Mouse (Mus musculus) c-Kit-positive CD71-positive TER-119-negative erythroid progenitor cells, embryonic 14.5 days (primary cell): ENCODE results near the gene Gp1bb.

ENCODE experiments used
- DNase-seq: peaks from one replicate; pipeline ENCODE4 v3.0.0-alpha.2; 2013; ENCODE audit warnings: low read depth

The Gp1bb gene

DNA sequence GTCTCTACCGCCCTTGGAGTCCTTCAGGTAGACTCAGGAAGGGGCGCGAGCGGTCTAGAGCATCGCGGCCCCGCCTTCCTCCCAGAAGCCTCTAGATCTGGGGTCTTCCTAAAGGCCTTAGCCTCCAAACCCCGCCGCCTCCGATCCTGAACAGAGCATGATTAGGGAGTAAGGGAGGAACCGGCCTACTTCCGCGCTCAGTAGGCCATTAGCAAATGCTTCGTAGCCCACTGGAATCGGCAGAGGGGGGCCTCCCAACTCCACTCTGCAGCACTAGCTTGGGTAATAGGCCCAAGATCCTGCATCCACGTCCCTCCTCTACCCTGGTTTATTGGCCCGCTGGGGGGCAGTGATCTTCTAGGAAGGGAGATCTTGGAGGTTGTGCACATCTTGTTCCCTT is at the start of gene Gp1bb:
Gene Gp1bb (minus strand): TSS at position 385 of the 400 bp plus-strand sequence.
- DNase-seq = no peak

DNA sequence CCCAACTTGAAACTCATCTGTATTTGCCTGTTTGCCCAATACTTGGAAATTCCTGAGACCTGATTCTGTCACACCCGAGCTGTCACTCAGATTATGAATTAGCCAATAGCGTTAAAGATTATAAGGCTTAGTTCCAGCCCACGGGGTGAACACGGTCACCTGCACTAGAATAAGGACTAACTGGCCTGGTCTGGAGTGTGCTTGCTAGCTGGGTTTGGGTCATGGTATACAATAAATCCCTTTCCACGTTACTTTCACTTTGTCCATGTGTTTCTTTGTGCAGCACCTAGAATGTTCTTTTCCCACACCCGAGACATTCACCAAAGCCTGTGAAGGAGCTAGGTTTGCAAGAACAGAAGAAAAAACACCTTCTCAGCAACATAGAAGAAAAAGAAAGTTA is 47.7 kb upstream of the Gp1bb start:
- DNase-seq = no peak

DNA sequence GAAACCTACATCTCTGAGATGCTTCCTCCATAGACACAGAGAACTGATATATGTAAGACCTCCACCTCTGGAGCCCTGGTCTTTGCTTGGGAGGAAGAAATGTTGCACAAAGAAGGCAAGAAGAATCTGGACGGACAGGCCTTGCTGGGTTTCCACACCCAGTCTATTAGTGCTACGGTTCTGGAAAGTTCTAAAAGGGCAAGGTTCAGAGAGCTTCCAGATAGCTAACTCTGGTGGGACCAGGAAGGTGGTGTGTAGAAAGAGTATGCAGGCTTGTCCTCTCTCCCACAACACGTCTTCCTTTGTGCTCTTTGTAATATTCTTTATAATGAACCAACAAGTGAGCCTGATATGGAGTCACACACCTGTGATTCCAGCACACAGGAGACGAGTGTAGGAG is 36.4 kb upstream of the Gp1bb start:
- DNase-seq = no peak

DNA sequence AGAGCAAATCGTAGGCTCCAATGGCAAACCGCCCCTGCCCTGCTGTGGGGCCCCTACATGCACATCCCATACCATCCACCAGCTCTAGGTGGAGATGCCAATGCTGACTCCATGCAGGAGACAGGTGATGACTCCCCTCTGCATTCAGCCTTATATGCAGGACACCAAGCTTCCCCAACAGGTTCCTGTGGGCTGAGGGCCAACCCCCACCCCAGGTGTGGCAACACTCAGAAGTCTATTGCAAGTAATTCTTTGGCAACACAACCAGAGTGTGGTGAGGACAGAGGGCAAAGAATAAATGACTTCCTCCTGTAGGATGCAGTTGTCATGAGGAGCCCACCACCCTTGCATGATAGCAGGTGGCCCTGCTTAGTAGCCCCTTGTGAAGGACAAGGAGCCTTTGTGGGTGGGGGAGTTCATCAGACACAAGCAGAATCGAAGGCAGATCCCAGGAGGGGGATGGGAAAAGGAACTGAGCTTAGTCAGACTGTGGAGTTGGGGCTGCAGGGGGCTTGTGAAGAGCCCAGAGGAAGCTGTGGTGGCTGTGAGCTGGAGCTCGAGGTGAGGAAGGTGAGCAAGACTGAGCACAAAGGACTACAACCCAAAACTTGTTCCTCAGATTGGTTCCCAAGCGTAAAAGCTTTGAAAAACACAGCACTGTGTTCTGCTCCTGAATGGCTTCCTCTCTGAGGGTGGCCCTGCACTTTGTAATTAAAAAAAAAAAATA is 33.3 kb upstream of the Gp1bb start:
- DNase-seq = no peak

DNA sequence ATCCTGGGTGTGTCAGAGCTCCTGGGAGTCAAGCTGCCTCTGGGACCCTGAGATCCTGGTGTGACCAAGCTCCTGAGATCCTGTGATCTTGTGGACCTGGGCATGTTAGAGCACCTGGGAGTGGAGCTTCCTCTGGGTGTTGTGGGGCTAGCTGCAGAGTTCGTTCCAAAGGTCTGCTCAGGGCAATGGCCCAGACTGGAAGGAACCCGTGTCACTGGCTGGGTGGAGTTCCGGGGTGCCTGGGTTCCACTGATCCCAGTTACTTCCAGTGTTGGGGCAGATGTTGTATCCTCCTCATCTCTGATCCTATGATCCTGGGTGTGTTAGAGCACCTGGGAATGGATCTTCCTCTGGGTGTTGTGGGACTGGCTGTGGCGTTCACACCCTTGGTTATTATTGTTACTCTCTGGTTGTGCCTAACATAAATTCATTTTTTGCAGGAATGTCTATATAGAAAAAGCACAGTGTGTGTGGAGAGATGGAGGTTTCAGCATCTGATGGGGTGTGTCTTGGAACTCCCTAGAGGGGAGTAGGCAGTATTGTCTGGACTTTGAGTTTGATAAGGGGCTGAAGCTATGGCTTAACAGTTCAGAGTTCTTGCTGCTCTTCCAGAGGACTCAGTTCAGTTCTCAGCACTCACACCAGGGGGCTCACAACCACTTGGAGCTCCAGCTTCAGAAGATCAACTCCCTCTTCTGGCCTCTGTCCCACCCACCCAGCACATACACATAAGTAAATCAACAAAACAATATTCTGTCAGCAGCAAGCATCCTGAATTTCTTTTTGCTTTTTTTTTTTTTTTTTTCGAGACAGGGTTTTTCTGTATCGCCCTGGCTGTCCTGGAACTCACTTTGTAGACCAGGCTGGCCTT is 31.3 kb upstream of the Gp1bb start:
- no peak for DNase-seq

DNA sequence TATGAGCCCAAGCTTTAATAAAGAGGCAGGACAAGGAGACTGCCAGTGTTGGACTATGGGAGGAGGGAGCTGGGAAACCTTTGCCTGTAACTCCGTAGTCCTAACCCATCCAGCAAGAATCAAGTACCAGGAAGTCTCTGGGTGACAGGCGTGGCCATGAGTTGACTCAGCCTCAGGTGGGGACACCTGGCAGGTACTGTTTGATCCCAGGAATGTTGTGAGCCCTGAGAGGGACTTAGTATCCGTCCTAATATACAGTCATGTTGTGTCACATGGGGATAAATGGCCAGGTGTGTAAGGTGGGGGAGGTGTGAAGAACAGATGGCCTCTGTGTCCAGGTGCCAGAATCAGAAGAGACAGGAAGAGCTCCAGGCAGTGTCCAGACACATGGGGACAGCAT is 26.9 kb upstream of the Gp1bb start:
- no peak for DNase-seq

DNA sequence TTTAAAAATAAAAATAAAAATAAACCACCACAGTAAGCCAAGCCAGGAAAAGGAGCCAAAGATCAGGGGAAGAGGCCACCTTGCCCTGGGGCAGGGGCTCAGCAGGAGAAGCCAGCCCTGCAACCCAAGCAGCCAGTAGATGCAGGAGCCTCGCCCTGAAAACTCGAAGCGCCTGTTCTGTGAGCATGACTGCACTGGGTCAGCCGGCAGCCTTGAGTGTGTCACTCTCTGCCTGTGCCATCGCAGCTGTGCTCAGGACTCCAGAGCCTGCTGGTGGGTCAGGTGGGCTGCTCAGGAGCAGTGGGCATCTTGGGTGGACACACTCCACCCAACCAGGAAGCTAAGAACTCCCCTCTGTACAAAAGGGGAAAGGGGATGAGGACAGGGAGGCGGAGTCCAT is 23.1 kb upstream of the Gp1bb start:
- no peak for DNase-seq

DNA sequence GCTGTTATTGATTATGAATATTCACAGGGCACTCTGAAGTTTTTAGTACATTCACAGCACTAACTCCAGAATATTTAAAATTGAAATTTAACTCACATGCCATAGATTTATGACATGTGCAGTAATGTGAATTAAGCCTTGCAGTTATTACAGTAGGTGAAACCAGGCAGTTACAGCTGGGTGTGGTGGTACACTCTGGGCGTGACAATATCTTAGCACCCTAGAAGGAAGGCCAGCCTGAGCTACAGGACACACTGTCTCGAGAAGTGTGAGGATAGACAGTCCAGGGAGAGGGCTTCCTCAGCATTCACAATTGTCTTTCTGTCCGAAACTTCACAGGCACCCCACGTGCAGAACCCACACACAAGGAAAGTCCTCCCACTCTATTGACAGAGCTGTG is 22.3 kb upstream of the Gp1bb start:
- DNase-seq = no peak

DNA sequence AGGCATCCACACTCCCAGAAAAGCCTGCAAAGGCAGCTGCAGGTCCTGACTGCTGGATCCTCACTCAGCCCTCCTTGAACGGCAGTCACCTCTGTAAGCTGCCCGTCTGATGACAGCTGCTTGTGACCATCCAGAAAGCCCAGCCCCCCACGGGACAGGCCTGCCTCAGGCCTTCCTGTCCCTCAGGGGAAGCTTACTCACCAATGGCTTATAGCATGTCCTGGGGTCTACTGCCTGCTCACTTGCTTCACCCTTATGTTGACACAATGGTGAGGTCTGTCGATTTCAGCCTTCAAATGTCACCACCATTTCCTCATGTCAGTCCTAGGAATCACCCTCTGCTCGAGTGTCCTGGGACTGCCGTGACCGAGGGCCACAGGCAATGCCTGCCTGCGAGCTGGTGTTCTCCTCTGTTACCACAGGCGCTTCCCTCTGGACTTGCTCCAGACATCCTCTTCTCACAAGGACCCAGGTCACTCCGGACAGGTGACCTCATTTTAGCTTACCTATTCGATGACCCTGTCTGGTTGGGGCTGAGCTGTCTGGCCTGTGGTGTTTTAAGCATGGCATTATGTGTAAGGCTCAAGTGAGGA is 21.3 kb upstream of the Gp1bb start:
- no peak for DNase-seq

DNA sequence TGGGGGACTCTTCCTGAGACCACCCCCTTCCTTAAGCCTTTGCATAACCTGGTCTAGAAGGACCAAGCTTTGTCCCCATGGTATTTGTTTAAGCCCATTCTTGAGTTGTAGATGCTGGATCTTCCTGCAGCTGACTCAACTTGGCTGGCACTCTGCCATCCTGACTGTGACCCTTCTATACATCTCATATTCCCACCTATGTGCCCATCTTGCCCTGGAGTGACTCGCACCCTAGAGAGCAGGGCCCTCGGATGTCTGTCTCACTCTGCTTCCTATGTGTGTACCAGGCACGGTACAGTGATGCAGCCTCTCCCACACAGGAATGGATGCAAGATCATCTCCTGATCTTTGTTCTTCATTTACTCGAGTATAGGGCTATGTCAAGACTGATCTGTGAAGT is 20.7 kb upstream of the Gp1bb start:
- no peak for DNase-seq

DNA sequence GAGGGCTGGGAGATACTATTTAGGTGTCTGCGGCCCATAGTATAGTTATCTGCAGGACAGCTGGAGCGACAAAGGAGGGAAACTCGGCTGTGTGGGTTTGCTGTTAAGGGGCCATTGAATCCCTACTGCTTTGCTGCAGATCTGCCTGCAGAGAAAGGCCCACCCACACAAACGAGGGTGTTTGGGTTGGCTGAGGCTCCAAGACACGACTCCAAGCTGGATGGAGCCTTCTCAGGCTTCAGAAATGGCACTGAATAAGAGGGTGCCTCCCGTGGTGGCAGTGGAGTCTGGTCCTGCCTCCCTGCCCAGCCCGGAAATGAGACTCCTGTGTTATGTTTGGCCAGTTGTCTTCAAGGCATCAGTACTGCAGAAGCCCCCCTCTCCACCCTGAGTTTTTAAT is 20.1 kb upstream of the Gp1bb start:
- DNase-seq = no peak

DNA sequence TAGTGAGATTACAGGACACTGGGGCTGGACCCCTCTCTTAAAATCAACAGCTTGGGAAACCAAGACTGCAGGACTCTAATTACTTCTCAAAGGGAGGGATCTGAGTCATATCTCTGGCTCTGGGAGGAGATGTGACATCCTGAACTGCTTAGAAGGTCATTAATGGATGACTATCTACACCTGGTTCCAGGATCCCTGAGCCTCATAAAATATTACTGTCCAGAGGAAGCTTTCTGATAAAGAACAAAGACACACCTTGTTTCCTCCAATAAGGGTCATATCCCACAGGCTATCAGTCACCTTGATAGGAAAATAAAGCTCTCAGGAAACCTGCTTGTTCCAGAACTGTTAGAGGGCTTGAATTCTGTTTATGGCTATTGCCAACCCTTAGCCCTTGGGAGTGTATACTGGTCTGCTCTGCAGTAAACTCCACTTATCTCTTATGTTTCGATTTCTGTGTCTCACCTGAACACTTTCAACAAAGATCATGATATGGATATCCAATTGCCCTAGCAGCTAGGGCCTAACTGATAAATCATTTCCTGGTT is 17.3 kb upstream of the Gp1bb start:
- DNase-seq = no peak

DNA sequence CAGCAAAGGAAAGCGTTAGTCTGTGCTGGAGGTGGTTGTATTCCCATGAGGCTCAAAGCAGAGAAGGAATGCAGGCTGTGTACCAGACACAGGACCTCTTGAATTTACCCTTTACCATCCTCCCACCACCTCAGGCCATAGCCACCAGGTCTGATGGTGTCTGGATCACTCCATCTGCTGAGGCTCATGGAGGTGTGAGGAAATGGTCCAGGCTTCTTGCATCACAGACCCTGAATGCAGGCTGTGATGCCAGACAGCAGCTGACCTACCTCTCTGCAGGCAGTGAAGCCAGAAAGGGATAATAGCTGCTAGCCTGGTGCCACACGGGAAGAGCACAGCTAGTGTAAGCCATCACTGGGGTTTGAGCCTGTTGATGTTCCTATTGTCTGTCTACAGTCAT is 16.2 kb upstream of the Gp1bb start:
- DNase-seq = no peak

DNA sequence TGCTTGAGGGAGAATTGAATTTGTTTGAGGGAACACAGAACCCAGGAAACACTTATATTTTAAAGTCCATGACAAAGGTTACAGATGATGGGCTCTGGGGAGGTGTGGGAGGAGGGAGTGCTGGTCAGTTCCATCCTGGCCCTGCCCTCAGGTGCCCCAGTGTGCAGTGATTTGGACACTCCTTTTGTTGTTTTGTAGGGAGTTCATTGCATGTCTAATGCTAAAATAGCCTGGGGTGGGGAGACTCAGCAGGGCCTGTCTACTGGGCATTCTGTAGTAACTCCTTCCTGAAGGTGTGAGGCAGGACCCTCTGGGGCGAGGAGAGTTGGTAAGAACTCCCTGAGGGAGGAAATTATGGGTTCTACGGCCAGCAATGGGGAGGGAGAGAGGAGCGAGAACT is 14.6 kb upstream of the Gp1bb start:
- no peak for DNase-seq

DNA sequence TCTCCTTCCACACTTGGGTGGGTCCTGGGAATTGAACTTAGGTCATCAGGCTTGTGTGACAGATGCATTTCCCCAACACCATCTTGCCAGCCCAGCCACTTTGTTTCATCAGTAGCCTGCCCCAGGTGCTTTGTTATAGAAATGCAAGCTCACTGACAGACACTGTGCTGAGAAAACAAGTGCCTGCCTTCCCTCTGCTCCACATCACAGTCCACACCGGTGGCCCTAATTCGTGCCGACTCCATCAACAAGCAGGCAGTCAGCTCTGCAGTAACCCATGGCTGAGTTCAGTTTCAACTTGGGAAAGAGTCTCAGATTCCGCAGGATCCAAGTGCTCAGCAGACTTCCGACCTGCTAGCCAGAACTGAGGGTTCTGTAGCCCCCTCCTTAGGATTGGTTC is 14.2 kb upstream of the Gp1bb start:
- DNase-seq = no peak

DNA sequence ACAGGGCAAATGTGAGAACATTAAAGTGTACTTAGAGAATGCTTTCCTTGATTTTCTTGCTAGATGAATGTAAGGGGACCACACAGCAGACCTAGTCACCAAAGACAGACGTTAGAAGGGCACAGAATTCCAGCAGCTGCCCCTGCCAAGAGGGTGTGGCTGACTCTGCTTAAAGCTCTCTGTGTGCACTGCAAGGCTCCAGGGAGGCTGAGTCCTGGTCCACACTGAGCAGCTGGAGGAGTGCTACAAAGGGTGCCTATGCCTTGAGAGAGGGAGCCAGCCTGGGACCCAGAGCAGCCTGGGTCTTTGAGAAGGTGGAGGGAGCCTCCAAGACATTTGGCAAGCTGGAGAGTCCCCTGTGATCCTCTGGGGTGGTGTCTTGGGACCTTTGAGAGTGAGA is 11.1 kb upstream of the Gp1bb start:
- no peak for DNase-seq

DNA sequence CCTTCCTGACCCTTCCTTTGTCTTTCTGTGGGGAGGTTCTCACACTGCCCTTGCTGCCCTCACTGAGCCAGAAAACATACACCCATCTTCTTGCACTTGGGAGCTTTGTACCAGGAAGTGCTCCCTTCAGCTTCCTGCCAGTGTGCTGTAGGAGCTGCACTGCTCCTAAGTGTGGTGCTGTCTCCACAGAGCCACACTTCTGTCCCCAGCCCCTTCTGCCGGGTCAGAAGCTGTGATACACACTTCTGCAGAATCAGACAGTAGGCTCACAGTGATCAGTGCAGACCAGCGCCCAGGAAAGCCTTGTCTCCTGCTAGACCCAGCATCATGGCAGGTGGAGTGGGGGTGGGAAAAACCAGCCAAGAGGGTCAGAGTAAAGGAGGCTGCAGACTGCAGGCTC is 10.6 kb upstream of the Gp1bb start:
- DNase-seq = no peak

DNA sequence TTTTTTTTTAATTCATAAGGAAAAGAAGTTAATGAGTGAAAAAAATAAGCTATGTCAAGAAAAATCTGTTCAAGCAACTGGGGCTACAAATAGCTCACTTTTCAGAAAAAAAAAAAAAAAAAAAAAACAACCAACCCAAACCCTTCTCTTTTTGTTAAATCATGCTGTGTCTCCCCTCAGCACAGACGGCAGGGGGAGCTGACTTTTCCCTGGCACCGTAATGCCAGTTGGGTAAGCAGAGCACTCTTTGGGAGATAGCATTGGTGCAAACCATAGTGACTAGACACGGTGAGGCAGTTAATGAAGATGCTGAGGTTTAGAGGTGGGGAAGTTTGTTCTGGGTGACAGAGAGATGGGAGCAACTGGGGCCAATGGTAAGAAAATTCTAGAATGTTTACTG is 9.9 kb upstream of the Gp1bb start:
- DNase-seq = no peak

DNA sequence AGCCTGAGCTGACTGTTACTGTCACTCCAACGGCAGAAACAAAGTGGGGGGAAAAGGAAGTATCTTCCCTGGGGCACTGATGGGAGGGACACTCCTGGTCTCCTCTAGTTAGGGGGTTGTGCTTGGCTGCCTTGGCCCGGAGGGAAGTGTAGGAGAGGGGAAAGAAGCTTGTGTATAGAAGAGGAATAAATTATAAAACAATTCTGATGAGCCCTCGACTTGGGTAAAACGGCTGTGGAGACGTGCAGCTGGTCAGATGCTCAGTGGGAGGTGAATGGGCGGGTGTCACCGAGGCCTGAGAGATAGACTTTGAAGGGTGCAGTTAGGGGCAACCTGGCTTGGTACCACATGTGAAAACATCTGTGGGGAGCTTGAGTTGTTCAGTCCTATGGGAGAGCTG is 8.9 kb upstream of the Gp1bb start:
- no peak for DNase-seq

DNA sequence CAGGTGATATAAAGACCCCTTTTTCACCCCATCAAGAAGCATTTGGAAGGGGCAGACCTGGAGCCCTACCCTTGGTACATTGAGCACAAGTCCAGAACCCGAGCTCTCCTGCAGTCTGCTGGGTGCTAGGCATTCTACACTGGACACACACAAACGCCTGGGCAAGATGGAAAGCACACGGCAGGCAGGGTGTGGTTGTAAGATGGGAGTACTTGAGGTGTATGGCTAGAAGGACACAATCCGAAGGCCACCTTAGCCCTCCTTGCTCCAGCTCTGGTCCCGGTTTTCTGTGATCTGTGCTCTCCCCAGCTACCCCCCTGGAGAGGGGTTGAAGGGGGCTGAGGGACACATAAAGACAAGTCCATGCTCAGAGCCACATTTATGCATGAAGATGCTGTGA is 8.1 kb upstream of the Gp1bb start:
- no peak for DNase-seq

DNA sequence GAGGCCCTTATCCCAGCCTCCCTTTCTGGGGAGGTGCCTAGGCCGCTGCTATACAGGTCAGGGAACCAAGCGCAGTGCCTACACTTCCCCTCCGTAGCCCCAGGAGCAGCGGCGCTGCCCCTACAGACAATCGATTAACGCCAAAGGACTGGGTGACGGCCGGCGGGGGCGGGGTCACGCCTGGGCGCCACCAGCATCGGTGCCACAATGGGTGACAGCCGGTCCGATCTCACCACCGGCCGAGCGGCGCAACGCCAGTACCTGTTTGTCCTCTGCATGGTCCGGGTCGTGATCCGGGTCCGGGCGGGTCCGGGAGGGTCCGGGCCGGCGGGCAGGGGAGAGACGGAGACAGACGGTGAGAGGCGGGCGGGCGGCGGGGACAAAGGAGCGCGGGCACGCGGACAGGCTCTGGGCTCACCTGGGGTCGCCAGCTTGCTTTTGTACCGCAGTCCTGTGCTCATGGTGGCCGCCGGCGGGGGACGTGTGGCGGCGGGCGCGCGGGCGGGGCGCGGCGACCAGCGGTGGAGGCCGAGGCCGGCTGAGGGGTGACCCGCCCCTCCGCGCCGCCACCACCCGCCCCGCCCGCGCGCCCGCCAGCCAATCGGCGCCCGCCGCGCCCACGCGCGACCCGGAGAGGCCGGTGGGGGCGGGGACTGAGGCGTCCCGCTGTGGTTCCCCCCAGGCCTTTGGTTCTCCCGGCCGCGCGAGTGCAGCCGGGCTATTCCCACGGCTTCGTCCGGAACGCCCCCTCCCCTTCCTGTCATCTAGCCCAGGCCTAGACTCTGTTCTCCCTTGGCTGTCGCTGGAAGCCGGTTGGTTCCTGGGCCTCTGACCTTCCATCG is 7.4 kb upstream of the Gp1bb start, which contains the start of gene Sept5:
Gene Sept5 (minus strand): TSS at position 565 of the 842 bp plus-strand sequence.
- DNase-seq = no peak

DNA sequence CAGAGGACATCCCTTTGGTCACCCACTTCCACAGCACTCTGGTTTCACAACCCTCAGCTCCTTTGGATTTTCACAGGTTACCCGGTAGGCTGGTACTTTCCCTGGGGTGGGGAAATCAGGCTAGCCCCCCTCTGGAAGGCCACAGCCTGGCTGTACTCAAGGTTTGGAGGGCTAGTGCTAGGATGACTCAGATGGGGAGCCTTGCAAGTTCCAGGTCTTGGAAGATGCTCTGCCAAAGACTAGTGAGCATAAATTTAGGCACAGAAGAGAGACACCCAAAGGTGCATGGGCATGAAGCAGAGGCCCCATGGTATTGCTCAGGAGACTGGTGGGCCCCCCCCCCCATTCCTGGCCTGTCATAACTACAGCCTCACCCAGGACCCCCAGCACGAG is 6.7 kb upstream of the Gp1bb start:
- no peak for DNase-seq
